Mouse (Mus musculus) liver, postnatal 0 days (tissue): ENCODE measurements at regions not wholly inside any gene's neighbourhood (a gene's known extent, or its start where the extent isn't known, plus 50 kb on each side); places are given as distances from the start of the nearest gene placed in this dataset.

Experiments used
- ATAC-seq: fragments of 200-750 bp; cut with Nextera tagmentation; 2 replicates; pipeline ENCODE4 v1.8.0; 2017; ENCODE audit warnings: mild to moderate bottlenecking, moderate library complexity
- DNase-seq: peaks from one replicate; pipeline ENCODE4 v3.0.0-alpha.2; 2016
- H3K27ac ChIP-seq: fragments of 300-500 bp; sonication (generic); 2 replicates; pipeline ENCODE4 v1.5.1; 2014; ENCODE audit warnings: antibody characterized with exemption, moderate library complexity, mild to moderate bottlenecking, low read depth
- H3K27me3 ChIP-seq: fragments of 300-500 bp; sonication (generic); 2 replicates; pipeline ENCODE4 v1.6.1; 2014; ENCODE audit warnings: low read length, control low read depth, mixed read lengths; ENCODE audit not compliant: insufficient read depth
- H3K36me3 ChIP-seq: fragments of 300-500 bp; sonication (generic); replicated peaks from 2 replicates; pipeline ENCODE4 v1.6.1; 2014; ENCODE audit warnings: mild to moderate bottlenecking, control low read depth, low read length, moderate library complexity, mixed read lengths; ENCODE audit not compliant: insufficient read depth
- H3K4me1 ChIP-seq: fragments of 300-500 bp; sonication (generic); 2 replicates; pipeline ENCODE4 v1.6.1; 2014; ENCODE audit warnings: antibody characterized with exemption, mild to moderate bottlenecking, control low read depth; ENCODE audit not compliant: insufficient read depth
- H3K4me2 ChIP-seq: fragments of 300-500 bp; sonication (generic); 2 replicates; pipeline ENCODE4 v1.6.1; 2014; ENCODE audit warnings: low read depth, mild to moderate bottlenecking, low read length, moderate library complexity, mixed read lengths
- H3K4me3 ChIP-seq: fragments of 300-500 bp; sonication (generic); 2 replicates; pipeline ENCODE4 v1.5.1; 2014; ENCODE audit warnings: low read depth, low read length
- H3K9ac ChIP-seq: fragments of 300-500 bp; sonication (generic); replicated peaks from 2 replicates; pipeline ENCODE4 v1.6.1; 2014; ENCODE audit warnings: mild to moderate bottlenecking, moderate library complexity
- H3K9me3 ChIP-seq: fragments of 300-500 bp; sonication (generic); 2 replicates; pipeline ENCODE4 v1.6.1; 2016; ENCODE audit warnings: mild to moderate bottlenecking, control low read depth, low read length, mixed read lengths
- CTCF ChIP-seq: sonication (generic); IDR thresholded peaks from 2 replicates; pipeline ENCODE4 v1.5.1; 2016; ENCODE audit warnings: antibody characterized with exemption, low read depth
- EP300 ChIP-seq: IDR thresholded peaks from 2 replicates; pipeline ENCODE4 v1.6.1; 2016; ENCODE audit warnings: antibody characterized with exemption, low read depth, mild to moderate bottlenecking
- WGBS: fragments of 180-500 bp; shearing (Covaris S2); extraction: QIAGEN DNeasy Blood & Tissue Kit; methylation state at CpG from one replicate; pipeline ENCODE4 v1.1.7; 2014; ENCODE audit not compliant: insufficient replicate concordance; 5-methylcytosine and 5-hydroxymethylcytosine counted together

GRCm38 (mm10) chr11:63730880-63731279, 191.2 kb downstream of the Hs3st3b1 start:
- no peak overlapping the region for H3K4me3 ChIP-seq
- 78% methylated on average over 9 of the region's 9 CpGs for WGBS
- no peaks in the 10 kb centered on the region for H3K27me3 ChIP-seq
- no peak overlapping the region for H3K9ac ChIP-seq
- ATAC-seq (no peak), DNase-seq (no peak)
- no peaks in the 10 kb centered on the region for H3K9me3 ChIP-seq
- no peaks in the 10 kb centered on the region for H3K4me1 ChIP-seq
- no peak for TF ChIP-seq CTCF
- no peak overlapping the region for H3K4me2 ChIP-seq
- H3K27ac ChIP-seq = no peak overlapping the region
- H3K36me3 ChIP-seq = no peaks in the 10 kb centered on the region

- Histone ChIP-seq H3K27me3 (no peaks in the 10 kb centered on the region), H3K4me1 (no peaks in the 10 kb centered on the region), H3K4me3 (no peak overlapping the region), H3K9ac (no peak overlapping the region), H3K36me3 (no peaks in the 10 kb centered on the region), H3K4me2 (no peak overlapping the region), H3K27ac (no peak overlapping the region), H3K9me3 (no peaks in the 10 kb centered on the region)
- WGBS = 77% methylated on average over 5 of the region's 5 CpGs
- ATAC-seq = no peak
- no peak for DNase-seq
- no peak for TF ChIP-seq EP300
- TF ChIP-seq CTCF = no peak
These were observed 168.8 kb downstream of the Hs3st3b1 start for GRCm38 (mm10) chr11:63753260-63753659.

DNA sequence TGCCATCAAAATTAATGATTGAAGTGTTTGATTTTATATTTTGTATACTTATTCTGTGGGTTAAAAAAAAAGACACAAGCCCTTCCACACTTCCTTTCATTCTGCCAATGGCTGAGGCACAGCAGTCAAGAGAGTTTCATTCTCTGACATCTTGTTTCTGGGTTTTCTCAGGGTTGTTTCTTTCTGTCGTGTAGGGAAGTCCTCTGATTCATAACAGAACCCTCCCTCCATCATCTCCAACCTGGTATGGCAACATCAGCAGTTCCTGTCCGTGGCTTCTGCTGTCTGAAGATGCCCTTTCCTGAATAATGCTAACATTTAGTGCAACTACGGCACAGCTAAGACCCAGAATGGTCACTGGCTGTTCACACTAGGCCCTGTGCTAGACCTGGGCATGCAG, 167.3 kb downstream of the Hs3st3b1 start:
- H3K4me1 ChIP-seq = no peaks in the 10 kb centered on the region; the same call in 1 of the 2 replicates
- TF ChIP-seq CTCF = no peak
- H3K4me3 ChIP-seq = no peak overlapping the region
- no peak for DNase-seq
- H3K9me3 ChIP-seq = no peaks in the 10 kb centered on the region
- H3K9ac ChIP-seq = no peak overlapping the region
- H3K27me3 ChIP-seq = no peaks in the 10 kb centered on the region
- no peak for ATAC-seq
- no peaks in the 10 kb centered on the region for H3K36me3 ChIP-seq
- no peak overlapping the region for H3K27ac ChIP-seq
- no peak overlapping the region for H3K4me2 ChIP-seq
- WGBS = 56% methylated on average over 3 of the region's 3 CpGs

- 61% methylated on average over 3 of the region's 3 CpGs for WGBS
- Histone ChIP-seq H3K9ac (no peak overlapping the region), H3K4me2 (no peak overlapping the region), H3K36me3 (no peaks in the 10 kb centered on the region), H3K27ac (no peak overlapping the region), H3K4me1 (peaks cover 4% of the 10 kb centered on the region), H3K27me3 (no peaks in the 10 kb centered on the region), H3K9me3 (no peaks in the 10 kb centered on the region), H3K4me3 (no peak overlapping the region)
- TF ChIP-seq CTCF (no peak), EP300 (no peak)
- ATAC-seq = no peak
- DNase-seq = no peak
These were observed 163.8 kb downstream of the Hs3st3b1 start for GRCm38 (mm10) chr11:63758313-63758712.

DNA sequence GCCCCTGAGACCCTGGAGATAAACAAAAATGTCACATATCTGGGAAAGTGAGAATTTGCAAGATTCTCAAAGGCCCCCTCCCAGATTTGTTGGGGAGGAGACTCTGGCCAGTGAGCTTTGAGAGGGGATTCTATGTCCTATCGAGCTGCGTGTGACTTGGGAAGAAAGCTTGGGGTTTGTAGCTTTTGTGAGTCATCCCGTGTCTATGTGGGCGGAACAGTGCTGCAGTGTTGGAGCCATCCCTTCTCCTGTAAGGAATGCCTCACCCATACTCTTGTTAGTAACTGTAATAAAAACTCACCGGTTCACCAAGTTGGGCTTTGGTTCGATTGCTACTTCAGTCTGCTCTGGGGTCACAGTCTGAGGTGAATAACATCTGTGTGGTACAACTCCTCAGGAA, 160.5 kb downstream of the Hs3st3b1 start:
- Histone ChIP-seq H3K4me2 (no peak overlapping the region), H3K27me3 (no peaks in the 10 kb centered on the region), H3K9me3 (no peaks in the 10 kb centered on the region), H3K9ac (no peak overlapping the region), H3K27ac (no peak overlapping the region), H3K4me3 (no peak overlapping the region), H3K36me3 (no peaks in the 10 kb centered on the region), H3K4me1 (peaks cover 4% of the 10 kb centered on the region)
- WGBS = 83% methylated on average over 6 of the region's 6 CpGs
- DNase-seq (no peak), ATAC-seq (no peak)
- TF ChIP-seq EP300 (no peak), CTCF (no peak)

DNA sequence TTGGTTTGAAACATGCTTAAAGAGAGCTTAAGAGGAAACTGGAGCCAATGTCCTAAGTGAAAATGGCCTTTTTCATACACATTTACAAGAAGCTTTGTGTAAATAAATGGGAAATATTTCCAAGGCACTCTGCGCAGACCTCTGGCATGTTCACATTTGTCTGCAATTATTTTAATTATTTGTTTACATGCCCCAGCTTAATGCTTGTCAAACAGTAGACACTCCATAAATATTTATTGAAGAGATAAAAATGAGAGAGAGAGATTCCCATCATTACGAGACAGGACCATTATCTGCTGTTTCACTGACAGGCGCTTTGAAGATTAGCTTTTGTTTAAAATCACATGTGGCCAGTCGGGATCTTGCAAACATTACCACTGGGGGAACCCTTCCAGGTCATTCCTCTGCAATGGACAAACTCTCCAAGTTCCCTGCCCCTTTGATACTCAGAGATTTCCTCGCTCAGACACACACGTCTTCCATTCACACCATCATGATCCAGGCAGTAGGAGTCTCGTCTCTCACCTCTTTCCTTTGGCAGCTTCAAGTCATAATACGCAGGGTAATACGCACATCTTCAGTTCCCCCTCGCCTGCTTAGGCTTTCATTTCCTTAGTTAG, 154.3 kb downstream of the Hs3st3b1 start:
- 54% methylated on average over 10 of the region's 10 CpGs for WGBS
- Histone ChIP-seq H3K9me3 (no peaks in the 10 kb centered on the region; the same call in 1 of the 2 replicates), H3K4me1 (no peaks in the 10 kb centered on the region), H3K4me2 (no peak overlapping the region), H3K9ac (no peak overlapping the region), H3K27me3 (no peaks in the 10 kb centered on the region), H3K27ac (no peak overlapping the region), H3K36me3 (no peaks in the 10 kb centered on the region), H3K4me3 (no peak overlapping the region)
- TF ChIP-seq EP300 (0 out of 2 replicates have a peak, but pooled peaks have one; percentile 14), CTCF (no peak)
- ATAC-seq = no peak
- no peak for DNase-seq

- ATAC-seq (no peak), DNase-seq (no peak)
- Histone ChIP-seq H3K9ac (no peak overlapping the region), H3K4me1 (no peaks in the 10 kb centered on the region), H3K4me2 (no peak overlapping the region), H3K27me3 (no peaks in the 10 kb centered on the region), H3K27ac (no peak overlapping the region), H3K9me3 (no peaks in the 10 kb centered on the region; the same call in 1 of the 2 replicates), H3K36me3 (no peaks in the 10 kb centered on the region), H3K4me3 (no peak overlapping the region)
- no peak for TF ChIP-seq CTCF
- TF ChIP-seq EP300 = no peak
- WGBS = 85% methylated on average over 2 of the region's 2 CpGs
These were observed 152.4 kb downstream of the Hs3st3b1 start for GRCm38 (mm10) chr11:63769738-63770137.
